Mouse (Mus musculus): ENCODE results near the gene Gm17018. TPM values are rescaled to one million over a fixed set of nuclear protein-coding genes. Genes with fewer than 3 reads are reported as not detected.

Gene Gm17018
- polyA plus RNA-seq, 1 experiment from 2014 or later: 56.5 TPM

- no peak for ATAC-seq (ENCODE audit: insufficient read depth, low FRiP score, low TSS enrichment)
Observed at GRCm38 (mm10) chr19:45616735-45617134, 56.3 kb downstream of the Gm17018 start.

GRCm38 (mm10) chr19:45618184-45618583, 57.8 kb downstream of the Gm17018 start:
- H3K4me1 ChIP-seq (ENCODE audit: control insufficient read depth, insufficient read depth, low read length): peaks cover 18% of the 10 kb centered on the region
- H3K27ac ChIP-seq (ENCODE audit: low read depth, low read length): no peak overlapping the region
- no peak overlapping the region for H3K9ac ChIP-seq (ENCODE audit: low read length)
- ATAC-seq (ENCODE audit: insufficient read depth, low FRiP score, low TSS enrichment): no peak
- H3K4me2 ChIP-seq (ENCODE audit: low read depth): no peak overlapping the region
- H3K27me3 ChIP-seq (ENCODE audit: control insufficient read depth, insufficient read depth, low read length): no peaks in the 10 kb centered on the region
- H3K36me3 ChIP-seq (ENCODE audit: control insufficient read depth, insufficient read depth, low read length): no peaks in the 10 kb centered on the region
- DNase-seq (ENCODE audit: low spot score): no peak
- H3K4me3 ChIP-seq (ENCODE audit: low read depth, low read length): no peak overlapping the region
- 93% methylated on average over 6 of the region's 6 CpGs for WGBS
- no peaks in the 10 kb centered on the region for H3K9me3 ChIP-seq (ENCODE audit: control insufficient read depth, low read length)

More at GRCm38 (mm10) chr19:45616735-45617134, 56.3 kb downstream of the Gm17018 start:
- Histone ChIP-seq H3K27ac (ENCODE audit: low read depth, low read length) (no peak overlapping the region), H3K36me3 (ENCODE audit: control insufficient read depth, insufficient read depth, low read length) (no peaks in the 10 kb centered on the region), H3K9me3 (ENCODE audit: control insufficient read depth, low read length) (no peaks in the 10 kb centered on the region), H3K27me3 (ENCODE audit: control insufficient read depth, insufficient read depth, low read length) (no peaks in the 10 kb centered on the region), H3K4me3 (ENCODE audit: low read depth, low read length) (no peak overlapping the region), H3K4me1 (ENCODE audit: control insufficient read depth, insufficient read depth, low read length) (peaks cover 12% of the 10 kb centered on the region), H3K4me2 (ENCODE audit: low read depth) (no peak overlapping the region), H3K9ac (ENCODE audit: low read length) (no peak overlapping the region)
- WGBS: 11% methylated on average over 7 of the region's 7 CpGs
- no peak for DNase-seq (ENCODE audit: low spot score)

- ATAC-seq (ENCODE audit: insufficient read depth, low FRiP score, low TSS enrichment) (no peak), DNase-seq (ENCODE audit: low spot score) (no peak)
- Histone ChIP-seq H3K4me2 (ENCODE audit: low read depth) (no peak overlapping the region), H3K9me3 (ENCODE audit: control insufficient read depth, low read length) (no peaks in the 10 kb centered on the region), H3K4me3 (ENCODE audit: low read depth, low read length) (no peak overlapping the region), H3K27ac (ENCODE audit: low read depth, low read length) (no peak overlapping the region), H3K27me3 (ENCODE audit: control insufficient read depth, insufficient read depth, low read length) (no peaks in the 10 kb centered on the region), H3K4me1 (ENCODE audit: control insufficient read depth, insufficient read depth, low read length) (peaks cover 18% of the 10 kb centered on the region), H3K36me3 (ENCODE audit: control insufficient read depth, insufficient read depth, low read length) (no peaks in the 10 kb centered on the region), H3K9ac (ENCODE audit: low read length) (no peak overlapping the region)
- WGBS: 88% methylated on average over 14 of the region's 14 CpGs
Observed at GRCm38 (mm10) chr19:45619744-45620501, 59.5 kb downstream of the Gm17018 start.

- 48% methylated on average over 7 of the region's 7 CpGs for WGBS
- H3K27me3 ChIP-seq (ENCODE audit: control insufficient read depth, insufficient read depth, low read length): no peaks in the 10 kb centered on the region
- H3K27ac ChIP-seq (ENCODE audit: low read depth, low read length): no peak overlapping the region
- DNase-seq (ENCODE audit: low spot score) (no peak), ATAC-seq (ENCODE audit: insufficient read depth, low FRiP score, low TSS enrichment) (no peak)
- H3K4me3 ChIP-seq (ENCODE audit: low read depth, low read length): no peak overlapping the region
- H3K36me3 ChIP-seq (ENCODE audit: control insufficient read depth, insufficient read depth, low read length): no peaks in the 10 kb centered on the region
- no peak overlapping the region for H3K9ac ChIP-seq (ENCODE audit: low read length)
- no peak overlapping the region for H3K4me2 ChIP-seq (ENCODE audit: low read depth)
- H3K4me1 ChIP-seq (ENCODE audit: control insufficient read depth, insufficient read depth, low read length): peaks cover 13% of the 10 kb centered on the region
- H3K9me3 ChIP-seq (ENCODE audit: control insufficient read depth, low read length): no peaks in the 10 kb centered on the region
Observed at GRCm38 (mm10) chr19:45621061-45621460, 60.6 kb downstream of the Gm17018 start.

GRCm38 (mm10) chr19:45622144-45622543, 61.7 kb downstream of the Gm17018 start:
- H3K27ac ChIP-seq (ENCODE audit: low read depth, low read length): no peak overlapping the region
- DNase-seq (ENCODE audit: low spot score) (no peak), ATAC-seq (ENCODE audit: insufficient read depth, low FRiP score, low TSS enrichment) (no peak)
- H3K9ac ChIP-seq (ENCODE audit: low read length): no peak overlapping the region
- H3K9me3 ChIP-seq (ENCODE audit: control insufficient read depth, low read length): no peaks in the 10 kb centered on the region
- H3K36me3 ChIP-seq (ENCODE audit: control insufficient read depth, insufficient read depth, low read length): no peaks in the 10 kb centered on the region
- WGBS: 15% methylated on average over 5 of the region's 5 CpGs
- H3K27me3 ChIP-seq (ENCODE audit: control insufficient read depth, insufficient read depth, low read length): no peaks in the 10 kb centered on the region
- H3K4me2 ChIP-seq (ENCODE audit: low read depth): no peak overlapping the region
- H3K4me3 ChIP-seq (ENCODE audit: low read depth, low read length): no peak overlapping the region
- H3K4me1 ChIP-seq (ENCODE audit: control insufficient read depth, insufficient read depth, low read length): peaks cover 6% of the 10 kb centered on the region

- WGBS: 89% methylated on average over 4 of the region's 4 CpGs
- Histone ChIP-seq H3K4me1 (ENCODE audit: control insufficient read depth, insufficient read depth, low read length) (peaks cover 6% of the 10 kb centered on the region), H3K9me3 (ENCODE audit: control insufficient read depth, low read length) (no peaks in the 10 kb centered on the region), H3K4me3 (ENCODE audit: low read depth, low read length) (no peak overlapping the region), H3K36me3 (ENCODE audit: control insufficient read depth, insufficient read depth, low read length) (no peaks in the 10 kb centered on the region), H3K4me2 (ENCODE audit: low read depth) (no peak overlapping the region), H3K27ac (ENCODE audit: low read depth, low read length) (no peak overlapping the region), H3K27me3 (ENCODE audit: control insufficient read depth, insufficient read depth, low read length) (no peaks in the 10 kb centered on the region), H3K9ac (ENCODE audit: low read length) (no peak overlapping the region)
- DNase-seq (ENCODE audit: low spot score) (no peak), ATAC-seq (ENCODE audit: insufficient read depth, low FRiP score, low TSS enrichment) (no peak)
Observed at GRCm38 (mm10) chr19:45623710-45624109, 63.3 kb downstream of the Gm17018 start.

- Histone ChIP-seq H3K27ac (ENCODE audit: low read depth, low read length) (no peak overlapping the region), H3K9ac (ENCODE audit: low read length) (no peak overlapping the region), H3K4me1 (ENCODE audit: control insufficient read depth, insufficient read depth, low read length) (peaks cover 2% of the 10 kb centered on the region), H3K36me3 (ENCODE audit: control insufficient read depth, insufficient read depth, low read length) (no peaks in the 10 kb centered on the region), H3K9me3 (ENCODE audit: control insufficient read depth, low read length) (no peaks in the 10 kb centered on the region), H3K27me3 (ENCODE audit: control insufficient read depth, insufficient read depth, low read length) (no peaks in the 10 kb centered on the region), H3K4me3 (ENCODE audit: low read depth, low read length) (no peak overlapping the region), H3K4me2 (ENCODE audit: low read depth) (no peak overlapping the region)
- ATAC-seq (ENCODE audit: insufficient read depth, low FRiP score, low TSS enrichment) (no peak), DNase-seq (ENCODE audit: low spot score) (no peak)
- WGBS: 13% methylated on average over 3 of the region's 3 CpGs
Observed at GRCm38 (mm10) chr19:45627036-45627435, 66.6 kb downstream of the Gm17018 start.

GRCm38 (mm10) chr19:45628649-45629048, 68.2 kb downstream of the Gm17018 start:
- WGBS: 22% methylated on average over 6 of the region's 6 CpGs
- Histone ChIP-seq H3K4me2 (ENCODE audit: low read depth) (no peak overlapping the region), H3K9ac (ENCODE audit: low read length) (no peak overlapping the region), H3K4me3 (ENCODE audit: low read depth, low read length) (no peak overlapping the region), H3K4me1 (ENCODE audit: control insufficient read depth, insufficient read depth, low read length) (no peaks in the 10 kb centered on the region), H3K27me3 (ENCODE audit: control insufficient read depth, insufficient read depth, low read length) (no peaks in the 10 kb centered on the region), H3K9me3 (ENCODE audit: control insufficient read depth, low read length) (no peaks in the 10 kb centered on the region), H3K27ac (ENCODE audit: low read depth, low read length) (no peak overlapping the region), H3K36me3 (ENCODE audit: control insufficient read depth, insufficient read depth, low read length) (no peaks in the 10 kb centered on the region)
- ATAC-seq (ENCODE audit: insufficient read depth, low FRiP score, low TSS enrichment) (no peak), DNase-seq (ENCODE audit: low spot score) (no peak)

GRCm38 (mm10) chr19:45629219-45629618, 68.8 kb downstream of the Gm17018 start:
- Histone ChIP-seq H3K9me3 (ENCODE audit: control insufficient read depth, low read length) (no peaks in the 10 kb centered on the region), H3K4me2 (ENCODE audit: low read depth) (no peak overlapping the region), H3K9ac (ENCODE audit: low read length) (no peak overlapping the region), H3K4me1 (ENCODE audit: control insufficient read depth, insufficient read depth, low read length) (no peaks in the 10 kb centered on the region), H3K27me3 (ENCODE audit: control insufficient read depth, insufficient read depth, low read length) (no peaks in the 10 kb centered on the region), H3K27ac (ENCODE audit: low read depth, low read length) (no peak overlapping the region), H3K36me3 (ENCODE audit: control insufficient read depth, insufficient read depth, low read length) (no peaks in the 10 kb centered on the region), H3K4me3 (ENCODE audit: low read depth, low read length) (no peak overlapping the region)
- ATAC-seq (ENCODE audit: insufficient read depth, low FRiP score, low TSS enrichment): no peak
- no peak for DNase-seq (ENCODE audit: low spot score)
- WGBS: 94% methylated on average over 3 of the region's 3 CpGs

All from neural tube, embryonic 11.5 days (tissue).